Mouse (Mus musculus) stomach, postnatal 0 days (tissue): ENCODE results near the gene Slc25a53.

Experiments used
- CTCF ChIP-seq: IDR thresholded peaks from 2 replicates; pipeline ENCODE4 v1.5.1; 2016; ENCODE audit warnings: antibody characterized with exemption, low read depth, mild to moderate bottlenecking, moderate library complexity
- EP300 ChIP-seq: optimal IDR thresholded peaks from 2 replicates; pipeline ENCODE3; 2016; ENCODE audit warnings: antibody characterized with exemption

- no peak for TF ChIP-seq EP300
- no peak for TF ChIP-seq CTCF
Measured at GRCm38 (mm10) chrX:136993641-136994040, 44.5 kb downstream of the Slc25a53 start.
